Mouse (Mus musculus) NIH3T3 (cell line): ENCODE results near the gene Arap1.

ENCODE experiments used
- DNase-seq: peaks from one replicate; pipeline ENCODE4 v3.0.0-alpha.2; 2012; ENCODE audit warnings: low read depth

The Arap1 gene

GRCm38 (mm10) chr7:101394569-101394968 lies 46.7 kb downstream of the Arap1 start:
- DNase-seq = no peak

GRCm38 (mm10) chr7:101395471-101395870 lies 47.6 kb downstream of the Arap1 start:
- no peak for DNase-seq

GRCm38 (mm10) chr7:101397175-101397574 lies 49.3 kb downstream of the Arap1 start:
- peak; percentile 62 for DNase-seq

- no peak for DNase-seq
Observed at GRCm38 (mm10) chr7:101401510-101401909, 53.6 kb downstream of the Arap1 start.

GRCm38 (mm10) chr7:101403831-101404230 lies 56.0 kb downstream of the Arap1 start:
- DNase-seq = no peak

- no peak for DNase-seq
Observed at GRCm38 (mm10) chr7:101410267-101410936, 62.5 kb downstream of the Arap1 start, which contains the start of gene Gm45837. TSS of gene Gm45837 (plus strand) at chr7:101410886.

- DNase-seq = peak; percentile 86
Observed at GRCm38 (mm10) chr7:101412796-101413195, 64.9 kb downstream of the Arap1 start.

GRCm38 (mm10) chr7:101414209-101414608 lies 66.3 kb downstream of the Arap1 start:
- DNase-seq = no peak

- DNase-seq = no peak
Observed at GRCm38 (mm10) chr7:101414661-101415511, 67.0 kb downstream of the Arap1 start.

- DNase-seq = no peak
Observed at GRCm38 (mm10) chr7:101415512-101416100, 67.7 kb downstream of the Arap1 start.

- no peak for DNase-seq
Observed at GRCm38 (mm10) chr7:101416391-101416790, 68.5 kb downstream of the Arap1 start.

- DNase-seq = peak; percentile 15
Observed at GRCm38 (mm10) chr7:101419013-101419770, 71.3 kb downstream of the Arap1 start.

- DNase-seq = no peak
Observed at GRCm38 (mm10) chr7:101421529-101421928, 73.7 kb downstream of the Arap1 start, which contains the start of gene Pde2a. TSS of gene Pde2a (plus strand) at chr7:101421691.

- DNase-seq = peak; percentile 77
Observed at GRCm38 (mm10) chr7:101422069-101422468, 74.2 kb downstream of the Arap1 start.

GRCm38 (mm10) chr7:101422646-101423045 lies 74.8 kb downstream of the Arap1 start:
- no peak for DNase-seq

GRCm38 (mm10) chr7:101423970-101424369 lies 76.1 kb downstream of the Arap1 start:
- DNase-seq = no peak

GRCm38 (mm10) chr7:101426692-101427091 lies 78.8 kb downstream of the Arap1 start:
- DNase-seq = peak; percentile 14

GRCm38 (mm10) chr7:101427736-101428135 lies 79.9 kb downstream of the Arap1 start:
- peak; percentile 34 for DNase-seq

- DNase-seq = no peak
Observed at GRCm38 (mm10) chr7:101435038-101435437, 87.2 kb downstream of the Arap1 start.

- peak; percentile 58 for DNase-seq
Observed at GRCm38 (mm10) chr7:101437876-101438275, 90.0 kb downstream of the Arap1 start.

- no peak for DNase-seq
Observed at GRCm38 (mm10) chr7:101443093-101443492, 95.2 kb downstream of the Arap1 start.

- DNase-seq = no peak
Observed at GRCm38 (mm10) chr7:101444211-101444610, 96.3 kb downstream of the Arap1 start.
